Comparison of ENCODE assay signal across 12 mouse cellular contexts in the genomic region with DNA sequence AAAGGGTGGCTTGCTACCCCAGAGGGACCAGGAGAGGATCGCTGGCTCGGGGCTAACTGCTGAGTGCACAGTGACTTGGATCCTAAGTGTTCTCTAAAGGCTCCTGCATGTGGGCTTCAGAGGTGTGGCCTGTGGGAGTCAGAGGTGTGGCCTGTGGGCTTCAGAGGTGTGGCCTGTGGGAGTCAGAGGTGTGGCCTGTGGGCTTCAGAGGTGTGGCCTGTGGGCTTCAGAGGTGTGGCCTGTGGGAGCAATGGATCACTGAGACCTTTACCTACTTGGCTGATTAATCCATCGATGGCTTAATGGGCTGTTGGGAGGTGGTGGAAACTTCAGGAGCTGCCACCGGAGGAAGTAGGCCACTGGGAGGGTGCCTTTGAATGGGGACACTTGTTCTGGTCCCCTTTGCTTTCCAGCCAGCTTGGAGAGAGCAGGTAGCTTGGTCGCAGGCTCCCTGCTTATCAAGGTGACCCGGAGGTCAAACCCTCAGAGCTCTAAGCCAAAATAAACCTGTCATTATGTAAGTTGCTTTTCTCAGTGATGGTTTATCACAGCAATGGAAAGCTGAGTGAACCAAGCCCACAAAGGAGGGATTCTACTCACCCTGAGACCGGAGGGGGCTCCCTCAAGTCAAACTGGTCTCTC. TPM values are rescaled to one million over a fixed set of nuclear protein-coding genes. Genes with fewer than 3 reads are reported as not detected.
A peak's percentile ranks its signal among the peaks of the same experiment; 100 is the strongest.
DNase-seq lines count a peak whose midpoint lies in the region; ATAC-seq and TF ChIP-seq lines count a peak whose summit lies in the region.
"Had no signal": no experiment of that assay in that cellular context is flagged by ENCODE, and none has a peak within 500 bp of the region (broad histone marks: within the 10 kb centered on the region; RNA-seq: fewer than 3 reads in every experiment).

No protein-coding gene starts in this region.

- TF ChIP-seq EP300 in lung, postnatal 0 days (IDR thresholded peaks at IDR 0.05) = no peak
- no peak for TF ChIP-seq EP300 in stomach, postnatal 0 days (optimal IDR thresholded peaks at IDR 0.05)

- H3K9me3 ChIP-seq in embryonic facial prominence, embryonic 15.5 days (replicated peaks) = no peaks in the 10 kb centered on the region
- H3K9me3 ChIP-seq in embryonic facial prominence, embryonic 10.5 days = no peaks in the 10 kb centered on the region
- H3K9me3 ChIP-seq in lung, postnatal 0 days (ENCODE audit: low read length) = no peaks in the 10 kb centered on the region
- no peaks in the 10 kb centered on the region for H3K9me3 ChIP-seq in liver, embryonic 12.5 days (replicated peaks)
- no peaks in the 10 kb centered on the region for H3K9me3 ChIP-seq in stomach, postnatal 0 days (ENCODE audit: control insufficient read depth, low read length)
- H3K9me3 ChIP-seq: embryonic facial prominence, embryonic 12.5 days; neural tube, embryonic 13.5 days had no signal

- H3K4me1 ChIP-seq in embryonic facial prominence, embryonic 15.5 days = no peaks in the 10 kb centered on the region; the same call in 1 of the 2 replicates
- no peaks in the 10 kb centered on the region for H3K4me1 ChIP-seq in embryonic facial prominence, embryonic 10.5 days
- H3K4me1 ChIP-seq in lung, postnatal 0 days (ENCODE audit: insufficient read depth, low read depth, low read length) = no peaks in the 10 kb centered on the region
- peaks cover 77% of the 10 kb centered on the region for H3K4me1 ChIP-seq in liver, embryonic 12.5 days
- no peaks in the 10 kb centered on the region for H3K4me1 ChIP-seq in stomach, postnatal 0 days (replicated peaks; ENCODE audit: control insufficient read depth, insufficient read depth)
- H3K4me1 ChIP-seq: embryonic facial prominence, embryonic 12.5 days; neural tube, embryonic 13.5 days had no signal

- H3K27ac ChIP-seq in embryonic facial prominence, embryonic 15.5 days (replicated peaks) = no peak overlapping the region
- no peak overlapping the region for H3K27ac ChIP-seq in embryonic facial prominence, embryonic 10.5 days (replicated peaks)
- H3K27ac ChIP-seq in lung, postnatal 0 days (ENCODE audit: low read length) = no peak overlapping the region
- H3K27ac ChIP-seq in liver, embryonic 12.5 days = peak overlapping the region; percentile 93
- H3K27ac ChIP-seq in stomach, postnatal 0 days (replicated peaks) = no peak overlapping the region
- H3K27ac ChIP-seq in left cerebral cortex, adult 2 months = no peak overlapping the region
- H3K27ac ChIP-seq: embryonic facial prominence, embryonic 12.5 days; macrophage; neural tube, embryonic 13.5 days had no signal

- intact Hi-C loops in left cerebral cortex, adult 2 months (cut with DNase I) = no loop called here

- 0 out of 2 replicates have a peak, but pooled peaks have one; percentile 31 for ATAC-seq in embryonic facial prominence, embryonic 15.5 days (ENCODE audit: insufficient number of reproducible peaks, low FRiP score, low TSS enrichment, low read depth)
- ATAC-seq in lung, postnatal 0 days = peak; percentile 49
- peak; percentile 70 for ATAC-seq in liver, embryonic 12.5 days
- ATAC-seq in stomach, postnatal 0 days (ENCODE audit: low FRiP score, low TSS enrichment) = peak; percentile 62

- DNase-seq in embryonic facial prominence, embryonic 10.5 days (ENCODE audit: low spot score) = no peak
- no peak for DNase-seq in lung, postnatal 0 days (ENCODE audit: low spot score)
- no peak for DNase-seq in lung, postnatal 10 days
- DNase-seq in stomach, postnatal 0 days (ENCODE audit: low spot score) = no peak
- no peak for DNase-seq in thymus, postnatal 25 days
- DNase-seq in left cerebral cortex, adult 2 months (ENCODE audit: extremely low spot score in 1 of 2, low spot score in 2 of 2) = no peak
- DNase-seq: gastrocnemius, postnatal 14 days had no signal

- TF ChIP-seq CTCF in lung, postnatal 0 days (IDR thresholded peaks at IDR 0.05) = no peak
- no peak for TF ChIP-seq CTCF in stomach, postnatal 0 days (IDR thresholded peaks at IDR 0.05; ENCODE audit: low read depth)
- TF ChIP-seq CTCF in left cerebral cortex, adult 2 months (IDR thresholded peaks at IDR 0.05) = no peak

- H3K4me3 ChIP-seq in embryonic facial prominence, embryonic 15.5 days (replicated peaks) = no peak overlapping the region
- H3K4me3 ChIP-seq in embryonic facial prominence, embryonic 10.5 days = no peak overlapping the region
- H3K4me3 ChIP-seq in lung, postnatal 0 days (ENCODE audit: low read depth, low read length) = no peak overlapping the region
- peak overlapping the region; percentile 28 for H3K4me3 ChIP-seq in liver, embryonic 12.5 days
- no peak overlapping the region for H3K4me3 ChIP-seq in stomach, postnatal 0 days (ENCODE audit: low read depth, low read length)
- H3K4me3 ChIP-seq in left cerebral cortex, adult 2 months = no peak overlapping the region
- H3K4me3 ChIP-seq: embryonic facial prominence, embryonic 12.5 days; neural tube, embryonic 13.5 days had no signal

- H3K9ac ChIP-seq in embryonic facial prominence, embryonic 15.5 days = no peak overlapping the region
- H3K9ac ChIP-seq in lung, postnatal 0 days (replicated peaks; ENCODE audit: low read depth) = no peak overlapping the region
- peak overlapping the region; percentile 71 for H3K9ac ChIP-seq in liver, embryonic 12.5 days
- H3K9ac ChIP-seq in stomach, postnatal 0 days (ENCODE audit: low read length) = no peak overlapping the region
- H3K9ac ChIP-seq: embryonic facial prominence, embryonic 12.5 days; neural tube, embryonic 13.5 days had no signal

- 54% methylated on average over 7 of the region's 7 CpGs for WGBS in embryonic facial prominence, embryonic 15.5 days
- WGBS in embryonic facial prominence, embryonic 10.5 days = 53% methylated on average over 7 of the region's 7 CpGs
- WGBS in lung, postnatal 0 days = 36% methylated on average over 7 of the region's 7 CpGs
- 33% methylated on average over 7 of the region's 7 CpGs for WGBS in liver, embryonic 12.5 days (ENCODE audit: insufficient replicate concordance)
- WGBS in stomach, postnatal 0 days = 31% methylated on average over 7 of the region's 7 CpGs

- no peaks in the 10 kb centered on the region for H3K36me3 ChIP-seq in embryonic facial prominence, embryonic 15.5 days
- no peaks in the 10 kb centered on the region for H3K36me3 ChIP-seq in embryonic facial prominence, embryonic 10.5 days (replicated peaks)
- no peaks in the 10 kb centered on the region for H3K36me3 ChIP-seq in lung, postnatal 0 days (ENCODE audit: insufficient read depth, low read length)
- no peaks in the 10 kb centered on the region for H3K36me3 ChIP-seq in liver, embryonic 12.5 days
- no peaks in the 10 kb centered on the region for H3K36me3 ChIP-seq in stomach, postnatal 0 days (ENCODE audit: control insufficient read depth, insufficient read depth, low read length)
- H3K36me3 ChIP-seq: embryonic facial prominence, embryonic 12.5 days; neural tube, embryonic 13.5 days had no signal

- no peaks in the 10 kb centered on the region for H3K27me3 ChIP-seq in embryonic facial prominence, embryonic 15.5 days
- no peaks in the 10 kb centered on the region; the same call in 1 of the 2 replicates for H3K27me3 ChIP-seq in embryonic facial prominence, embryonic 10.5 days (replicated peaks; ENCODE audit: low read depth, poor library complexity, severe bottlenecking)
- H3K27me3 ChIP-seq in lung, postnatal 0 days (replicated peaks; ENCODE audit: insufficient read depth, low read length) = no peaks in the 10 kb centered on the region
- peaks cover 32% of the 10 kb centered on the region for H3K27me3 ChIP-seq in liver, embryonic 12.5 days (replicated peaks)
- H3K27me3 ChIP-seq in stomach, postnatal 0 days (ENCODE audit: control insufficient read depth, insufficient read depth, low read length) = no peaks in the 10 kb centered on the region
- H3K27me3 ChIP-seq: embryonic facial prominence, embryonic 12.5 days; neural tube, embryonic 13.5 days had no signal

- no peak overlapping the region for H3K4me2 ChIP-seq in embryonic facial prominence, embryonic 15.5 days (replicated peaks)
- no peak overlapping the region for H3K4me2 ChIP-seq in lung, postnatal 0 days (replicated peaks; ENCODE audit: low read depth, low read length)
- peak overlapping the region; percentile 71 for H3K4me2 ChIP-seq in liver, embryonic 12.5 days
- no peak overlapping the region for H3K4me2 ChIP-seq in stomach, postnatal 0 days (replicated peaks; ENCODE audit: low read depth)
- H3K4me2 ChIP-seq: embryonic facial prominence, embryonic 12.5 days; neural tube, embryonic 13.5 days had no signal

RNA-seq across cellular contexts. Expression of a gene that starts 14.7 kb away (rescaled TPM):
- 0.85 and 1.0 TPM in 2 replicates for polyA plus RNA-seq in embryonic facial prominence, embryonic 15.5 days (2015; fragmentation: Nextera tagmentation; extraction: Ambion mirVana)
- polyA plus RNA-seq in embryonic facial prominence, embryonic 10.5 days (2016; fragmentation: Nextera tagmentation; extraction: Ambion mirVana) = 0.10 and 0.22 TPM in 2 replicates
- 0.17 and 0.20 TPM in 2 replicates for polyA plus RNA-seq in lung, postnatal 0 days (2015; fragmentation: Nextera tagmentation; extraction: Ambion mirVana)
- 0.10 TPM in 1 of 2 replicates, not detected in the other for polyA plus RNA-seq in liver, embryonic 12.5 days (2016; fragmentation: Nextera tagmentation; extraction: Ambion mirVana)
- polyA plus RNA-seq in stomach, postnatal 0 days (2015; fragmentation: Nextera tagmentation; extraction: Ambion mirVana) = 1.3 and 2.1 TPM in 2 replicates
- under 1 TPM in 1 of 2 experiments, not detected in 1; 0.09 TPM for total RNA-seq in left cerebral cortex, adult 2 months (2021)
- polyA plus RNA-seq: macrophage had no signal

RNA-seq across cellular contexts. Expression of a gene that starts 45.9 kb away (rescaled TPM):
- polyA plus RNA-seq in embryonic facial prominence, embryonic 15.5 days (2015; fragmentation: Nextera tagmentation; extraction: Ambion mirVana) = 15.3 and 21.4 TPM in 2 replicates
- 0.97 and 1.6 TPM in 2 replicates for polyA plus RNA-seq in embryonic facial prominence, embryonic 10.5 days (2016; fragmentation: Nextera tagmentation; extraction: Ambion mirVana)
- polyA plus RNA-seq in lung, postnatal 0 days (2015; fragmentation: Nextera tagmentation; extraction: Ambion mirVana) = 0.63 and 0.94 TPM in 2 replicates
- 2.5 and 3.7 TPM in 2 replicates for polyA plus RNA-seq in liver, embryonic 12.5 days (2016; fragmentation: Nextera tagmentation; extraction: Ambion mirVana)
- 0.64 and 0.69 TPM in 2 replicates for polyA plus RNA-seq in stomach, postnatal 0 days (2015; fragmentation: Nextera tagmentation; extraction: Ambion mirVana)
- 10 to 100 TPM; 10.2 to 11.6 TPM for total RNA-seq in left cerebral cortex, adult 2 months (2021)

RNA-seq across cellular contexts. Expression of a gene that starts 49.8 kb away (rescaled TPM):
- 2.4 and 4.4 TPM in 2 replicates for polyA plus RNA-seq in embryonic facial prominence, embryonic 15.5 days (2015; fragmentation: Nextera tagmentation; extraction: Ambion mirVana)
- 0.28 and 0.60 TPM in 2 replicates for polyA plus RNA-seq in embryonic facial prominence, embryonic 10.5 days (2016; fragmentation: Nextera tagmentation; extraction: Ambion mirVana)
- polyA plus RNA-seq in lung, postnatal 0 days (2015; fragmentation: Nextera tagmentation; extraction: Ambion mirVana) = 0.35 and 0.50 TPM in 2 replicates
- polyA plus RNA-seq in liver, embryonic 12.5 days (2016; fragmentation: Nextera tagmentation; extraction: Ambion mirVana) = 0.37 and 0.47 TPM in 2 replicates
- polyA plus RNA-seq in stomach, postnatal 0 days (2015; fragmentation: Nextera tagmentation; extraction: Ambion mirVana) = 0.02 TPM in 1 of 2 replicates, not detected in the other
- total RNA-seq in left cerebral cortex, adult 2 months (2021) = not detected
- polyA plus RNA-seq: neural tube, embryonic 13.5 days had no signal
